ENCODE assay signal across 26 mouse cellular contexts in genomic region chr5:30603926-30604325, GRCm38 (mm10). TPM values are rescaled to one million over a fixed set of nuclear protein-coding genes. Genes with fewer than 3 reads are reported as not detected.
A peak's percentile ranks its signal among the peaks of the same experiment; 100 is the strongest.
DNase-seq lines count a peak whose midpoint lies in the region; ATAC-seq and TF ChIP-seq lines count a peak whose summit lies in the region.
"Had no signal": no experiment of that assay in that cellular context is flagged by ENCODE, and none has a peak within 500 bp of the region (broad histone marks: within the 10 kb centered on the region; RNA-seq: fewer than 3 reads in every experiment).

No protein-coding gene starts in this region.

- intact Hi-C loops in heart, postnatal 14 days (cut with DNase I): no loop called here
- intact Hi-C loops in heart, postnatal 36 days (cut with DNase I): no loop called here

- peak; percentile 50 to 52 for DNase-seq in adrenal gland, postnatal 36 days
- no peak for DNase-seq in adrenal gland, postnatal 10 days
- no peak for DNase-seq in heart, postnatal 14 days
- no peak for DNase-seq in heart, postnatal 36 days
- DNase-seq: adrenal gland, adult 8-10 months; B cell, adult 2 months; cerebellum, adult 18-20 months; cerebellum, postnatal 10 days; forebrain, postnatal 0 days; gastrocnemius, postnatal 14 days; kidney, adult 8-10 months had no signal

- no peaks in the 10 kb centered on the region for H3K9me3 ChIP-seq in heart, embryonic 11.5 days (replicated peaks; ENCODE audit: control insufficient read depth, low read length)
- H3K9me3 ChIP-seq in heart, embryonic 15.5 days (replicated peaks): no peaks in the 10 kb centered on the region
- H3K9me3 ChIP-seq: embryonic facial prominence, embryonic 10.5 days; forebrain, embryonic 13.5 days; G1E; hindbrain, embryonic 12.5 days had no signal

- H3K27me3 ChIP-seq in heart, embryonic 11.5 days (ENCODE audit: control insufficient read depth, insufficient read depth, low read length): no peaks in the 10 kb centered on the region
- H3K27me3 ChIP-seq in heart, embryonic 15.5 days: no peaks in the 10 kb centered on the region
- H3K27me3 ChIP-seq: forebrain, embryonic 13.5 days had no signal

- H3K27ac ChIP-seq in heart, embryonic 11.5 days (ENCODE audit: low read depth, low read length): peak overlapping the region; percentile 79
- H3K27ac ChIP-seq in heart, embryonic 15.5 days: peak overlapping the region; percentile 96
- H3K27ac ChIP-seq in olfactory bulb, adult 2 months (ENCODE audit: insufficient read depth, low read depth, low read length): peak overlapping the region; percentile 74
- H3K27ac ChIP-seq: embryonic facial prominence, embryonic 10.5 days; forebrain, embryonic 13.5 days; hindbrain, embryonic 12.5 days had no signal

- H3K4me2 ChIP-seq in heart, embryonic 11.5 days: no peak overlapping the region
- no peak overlapping the region for H3K4me2 ChIP-seq in heart, embryonic 15.5 days
- H3K4me2 ChIP-seq: forebrain, embryonic 13.5 days; hindbrain, embryonic 12.5 days had no signal

- no peak overlapping the region for H3K9ac ChIP-seq in heart, embryonic 11.5 days (ENCODE audit: low read depth, low read length)
- 0 out of 2 replicates have a peak overlapping the region, but pooled peaks have one; percentile 2 for H3K9ac ChIP-seq in heart, embryonic 15.5 days
- H3K9ac ChIP-seq: forebrain, embryonic 13.5 days; forebrain, postnatal 0 days; hindbrain, embryonic 12.5 days had no signal

- H3K4me1 ChIP-seq in heart, embryonic 11.5 days (ENCODE audit: control insufficient read depth, insufficient read depth, low read length): peaks cover 45% of the 10 kb centered on the region
- H3K4me1 ChIP-seq in heart, embryonic 15.5 days (replicated peaks): peaks cover 56% of the 10 kb centered on the region
- H3K4me1 ChIP-seq in olfactory bulb, adult 2 months (ENCODE audit: control insufficient read depth, insufficient read depth, low read length): peaks cover 40% of the 10 kb centered on the region
- H3K4me1 ChIP-seq: forebrain, embryonic 13.5 days had no signal

- no peak for TF ChIP-seq CTCF in olfactory bulb, adult 2 months (IDR thresholded peaks at IDR 0.05; ENCODE audit: insufficient read depth, low read depth, low read length)

- no peaks in the 10 kb centered on the region for H3K36me3 ChIP-seq in heart, embryonic 11.5 days (ENCODE audit: control insufficient read depth, insufficient read depth, low read length)
- no peaks in the 10 kb centered on the region for H3K36me3 ChIP-seq in heart, embryonic 15.5 days
- H3K36me3 ChIP-seq: embryonic facial prominence, embryonic 10.5 days; G1E; hindbrain, embryonic 12.5 days had no signal

- TF ChIP-seq POLR2A in olfactory bulb, adult 2 months (IDR thresholded peaks at IDR 0.05; ENCODE audit: insufficient read depth, low read depth, low read length): no peak

- ATAC-seq in heart, embryonic 11.5 days (replicated peaks; ENCODE audit: insufficient number of reproducible peaks, low FRiP score, low TSS enrichment): no peak
- no peak for ATAC-seq in heart, embryonic 15.5 days (replicated peaks; ENCODE audit: insufficient number of reproducible peaks, insufficient read depth, low FRiP score, low read depth)
- ATAC-seq: CD4-positive, CD25-positive, alpha-beta regulatory T cell, adult 4 months; forebrain, embryonic 13.5 days; forebrain, postnatal 0 days; hindbrain, embryonic 16.5 days; inflammation-experienced regulatory T-cells, adult 6 months; intestine, postnatal 0 days had no signal

- 64% methylated on average over 4 of the region's 4 CpGs for WGBS in heart, embryonic 11.5 days (ENCODE audit: insufficient replicate concordance)
- 60% methylated on average over 4 of the region's 4 CpGs for WGBS in heart, embryonic 15.5 days
- WGBS in olfactory bulb, adult 2 months: 86% methylated on average over 4 of the region's 4 CpGs

- no peak overlapping the region for H3K4me3 ChIP-seq in heart, embryonic 11.5 days (ENCODE audit: low read depth, low read length)
- H3K4me3 ChIP-seq in heart, embryonic 15.5 days: no peak overlapping the region
- H3K4me3 ChIP-seq in olfactory bulb, adult 2 months (ENCODE audit: insufficient read depth, low read depth, low read length): no peak overlapping the region
- H3K4me3 ChIP-seq: embryonic facial prominence, embryonic 10.5 days; forebrain, embryonic 13.5 days; hindbrain, embryonic 12.5 days had no signal

RNA-seq across cellular contexts. Expression of gene Kcnk3, which starts 16.0 kb away (rescaled TPM):
- total RNA-seq in adrenal gland, postnatal 36 days (2021): 1,000 to 10,000 TPM; 1,187 to 1,472 TPM
- 100 to 1,000 TPM; 549 to 558 TPM for total RNA-seq in adrenal gland, postnatal 10 days (2021)
- 36.8 and 37.8 TPM in 2 replicates for polyA plus RNA-seq in heart, embryonic 11.5 days (2014; fragmentation: Nextera tagmentation; extraction: Ambion mirVana)
- total RNA-seq in heart, postnatal 14 days (2021): 100 to 1,000 TPM; 181 to 186 TPM
- 16.5 and 27.5 TPM in 2 replicates for polyA plus RNA-seq in heart, embryonic 15.5 days (2015; fragmentation: Nextera tagmentation; extraction: Ambion mirVana)
- 100 to 1,000 TPM; 234 to 245 TPM for total RNA-seq in heart, postnatal 36 days (2021)
- not detected in 2 replicates for polyA plus RNA-seq in olfactory bulb, adult 2 months (2012; ENCODE audit: insufficient read depth, insufficient read length, low replicate concordance, missing spikeins)
- total RNA-seq: granulocyte monocyte progenitor cell, adult 5-6 weeks had no signal
- polyA plus RNA-seq: G1E had no signal

RNA-seq across cellular contexts. Expression of gene Slc35f6, which starts 43.8 kb away (rescaled TPM):
- 10 to 100 TPM; 40.0 to 47.2 TPM for total RNA-seq in adrenal gland, postnatal 36 days (2021)
- 10 to 100 TPM; 30.4 to 34.6 TPM for total RNA-seq in adrenal gland, postnatal 10 days (2021)
- 21.6 and 22.9 TPM in 2 replicates for polyA plus RNA-seq in heart, embryonic 11.5 days (2014; fragmentation: Nextera tagmentation; extraction: Ambion mirVana)
- total RNA-seq in heart, postnatal 14 days (2021): 10 to 100 TPM; 37.4 to 39.9 TPM
- 22.2 and 28.2 TPM in 2 replicates for polyA plus RNA-seq in heart, embryonic 15.5 days (2015; fragmentation: Nextera tagmentation; extraction: Ambion mirVana)
- total RNA-seq in heart, postnatal 36 days (2021): 10 to 100 TPM; 50.0 to 53.3 TPM
- polyA plus RNA-seq in olfactory bulb, adult 2 months (2012; ENCODE audit: insufficient read depth, insufficient read length, low replicate concordance, missing spikeins): not detected in 2 replicates

RNA-seq across cellular contexts. Expression of gene Cib4, which starts 58.3 kb away (rescaled TPM):
- 1 to 10 TPM; 1.4 to 4.0 TPM for total RNA-seq in adrenal gland, postnatal 36 days (2021)
- total RNA-seq in adrenal gland, postnatal 10 days (2021): 1 to 10 TPM in 1 of 2 experiments, under 1 TPM in 1; 0.67 to 1.1 TPM
- not detected in 2 replicates for polyA plus RNA-seq in heart, embryonic 11.5 days (2014; fragmentation: Nextera tagmentation; extraction: Ambion mirVana)
- not detected for total RNA-seq in heart, postnatal 14 days (2021)
- polyA plus RNA-seq in heart, embryonic 15.5 days (2015; fragmentation: Nextera tagmentation; extraction: Ambion mirVana): not detected in 2 replicates
- not detected for total RNA-seq in heart, postnatal 36 days (2021)
- not detected in 2 replicates for polyA plus RNA-seq in olfactory bulb, adult 2 months (2012; ENCODE audit: insufficient read depth, insufficient read length, low replicate concordance, missing spikeins)
- total RNA-seq: forebrain, postnatal 0 days; G1E; gastrocnemius, adult 18-20 months; gastrocnemius, postnatal 14 days; granulocyte monocyte progenitor cell, adult 5-6 weeks had no signal
- polyA plus RNA-seq: CD4-positive, CD25-positive, alpha-beta regulatory T cell, adult 4 months; embryonic facial prominence, embryonic 10.5 days; embryonic facial prominence, embryonic 14.5 days; forebrain, embryonic 13.5 days; forebrain, postnatal 0 days; G1E; hindbrain, embryonic 12.5 days; hindbrain, embryonic 16.5 days; inflammation-experienced regulatory T-cells, adult 6 months; intestine, postnatal 0 days; kidney, embryonic 16.5 days had no signal

Comparison
In these comparisons a context has a peak if more than half of its experiments do, and no peak if none do; other contexts are left out.
1. DNase-seq: peak in adrenal gland, postnatal 36 days (2 of 2); none in adrenal gland, postnatal 10 days (single experiment), heart, postnatal 14 days (0 of 2) and heart, postnatal 36 days (0 of 2).
2. Peak in every context shown above with its lines, with median percentiles within 50 percentile points of each other: H3K27ac ChIP-seq.